Mouse (Mus musculus): Measurements from ENCODE around the gene Cstf3. TPM values are rescaled to one million over a fixed set of nuclear protein-coding genes. Genes with fewer than 3 reads are reported as not detected.
A peak's percentile ranks its signal among the peaks of the same experiment; 100 is the strongest.

Cstf3 gene
- polyA plus RNA-seq, 1 experiment from 2014 or later, result 94.5 TPM

- no peaks in the 10 kb centered on the region for H3K27me3 ChIP-seq (ENCODE audit: low read depth, poor library complexity, severe bottlenecking)
- no peak overlapping the region for H3K27ac ChIP-seq (replicated peaks)
- WGBS, result 92% methylated on average over 2 of the region's 2 CpGs
- no peak overlapping the region for H3K4me3 ChIP-seq
- H3K4me1 ChIP-seq, result no peaks in the 10 kb centered on the region
- no peak for DNase-seq (ENCODE audit: low spot score)
- peaks cover 4% of the 10 kb centered on the region for H3K36me3 ChIP-seq
- no peaks in the 10 kb centered on the region for H3K9me3 ChIP-seq (replicated peaks)
Measured at GRCm38 (mm10) chr2:104692551-104692950, 102.2 kb downstream of the Cstf3 start.

- H3K27me3 ChIP-seq (ENCODE audit: low read depth, poor library complexity, severe bottlenecking), result no peaks in the 10 kb centered on the region
- H3K4me1 ChIP-seq, result no peaks in the 10 kb centered on the region
- no peak for DNase-seq (ENCODE audit: low spot score)
- no peaks in the 10 kb centered on the region for H3K9me3 ChIP-seq (replicated peaks)
- no peak overlapping the region for H3K27ac ChIP-seq (replicated peaks)
- no peak overlapping the region for H3K4me3 ChIP-seq
- 92% methylated on average over 11 of the region's 11 CpGs for WGBS
- H3K36me3 ChIP-seq, result peaks cover 30% of the 10 kb centered on the region
Measured at GRCm38 (mm10) chr2:104699659-104700058, 109.3 kb downstream of the Cstf3 start.

- peaks cover 36% of the 10 kb centered on the region for H3K36me3 ChIP-seq
- no peaks in the 10 kb centered on the region for H3K27me3 ChIP-seq (ENCODE audit: low read depth, poor library complexity, severe bottlenecking)
- H3K4me1 ChIP-seq, result no peaks in the 10 kb centered on the region
- no peak overlapping the region for H3K4me3 ChIP-seq
- DNase-seq (ENCODE audit: low spot score), result no peak
- H3K9me3 ChIP-seq (replicated peaks), result no peaks in the 10 kb centered on the region
- no peak overlapping the region for H3K27ac ChIP-seq (replicated peaks)
- 74% methylated on average over 3 of the region's 3 CpGs for WGBS
Measured at GRCm38 (mm10) chr2:104703158-104703557, 112.8 kb downstream of the Cstf3 start.

- H3K4me1 ChIP-seq, result no peaks in the 10 kb centered on the region
- H3K27ac ChIP-seq (replicated peaks), result no peak overlapping the region
- no peak for DNase-seq (ENCODE audit: low spot score)
- H3K36me3 ChIP-seq, result peaks cover 31% of the 10 kb centered on the region
- H3K27me3 ChIP-seq (ENCODE audit: low read depth, poor library complexity, severe bottlenecking), result no peaks in the 10 kb centered on the region
- 88% methylated on average over 3 of the region's 3 CpGs for WGBS
- no peak overlapping the region for H3K4me3 ChIP-seq
- H3K9me3 ChIP-seq (replicated peaks), result no peaks in the 10 kb centered on the region
Measured at GRCm38 (mm10) chr2:104704355-104704754, 114.0 kb downstream of the Cstf3 start.

- DNase-seq (ENCODE audit: low spot score), result no peak
- Histone ChIP-seq H3K27me3 (ENCODE audit: low read depth, poor library complexity, severe bottlenecking) (peaks cover 9% of the 10 kb centered on the region; the same call in 1 of the 2 replicates), H3K4me1 (peaks cover 38% of the 10 kb centered on the region), H3K27ac (replicated peaks) (no peak overlapping the region), H3K9me3 (replicated peaks) (no peaks in the 10 kb centered on the region), H3K36me3 (peaks cover 21% of the 10 kb centered on the region), H3K4me3 (no peak overlapping the region)
- 78% methylated on average over 6 of the region's 6 CpGs for WGBS
Measured at GRCm38 (mm10) chr2:104709786-104710337, 119.5 kb downstream of the Cstf3 start.

- DNase-seq (ENCODE audit: low spot score), result no peak
- peaks cover 38% of the 10 kb centered on the region for H3K4me1 ChIP-seq
- peaks cover 13% of the 10 kb centered on the region for H3K36me3 ChIP-seq
- H3K27me3 ChIP-seq (ENCODE audit: low read depth, poor library complexity, severe bottlenecking), result peaks cover 9% of the 10 kb centered on the region; the same call in 1 of the 2 replicates
- H3K9me3 ChIP-seq (replicated peaks), result no peaks in the 10 kb centered on the region
- WGBS, result 32% methylated on average over 6 of the region's 6 CpGs
- peak overlapping the region; percentile 91 for H3K4me3 ChIP-seq
- peak overlapping the region; percentile 98 for H3K27ac ChIP-seq (replicated peaks)
Measured at GRCm38 (mm10) chr2:104710670-104711370, 120.5 kb downstream of the Cstf3 start.

- peak within 1 kb of the TSS; percentile 91 for H3K4me3 ChIP-seq
- H3K9me3 ChIP-seq (replicated peaks), result no peaks in the 10 kb centered on the region
- peaks cover 10% of the 10 kb centered on the region; the same call in 1 of the 2 replicates for H3K36me3 ChIP-seq
- peak; percentile 78 for DNase-seq (ENCODE audit: low spot score)
- H3K27me3 ChIP-seq (ENCODE audit: low read depth, poor library complexity, severe bottlenecking), result peaks cover 9% of the 10 kb centered on the region; the same call in 1 of the 2 replicates
- WGBS, result under 1% methylated on average over 97 of the region's 99 CpGs
- peak within 1 kb of the TSS; percentile 98 for H3K27ac ChIP-seq (replicated peaks)
- peaks cover 38% of the 10 kb centered on the region for H3K4me1 ChIP-seq
Measured at GRCm38 (mm10) chr2:104711585-104712485, 121.5 kb downstream of the Cstf3 start, which contains the start of gene Tcp11l1. Gene Tcp11l1 (minus strand): TSS chr2:104712169.

GRCm38 (mm10) chr2:104712486-104712809 lies 122.1 kb downstream of the Cstf3 start:
- no peak for DNase-seq (ENCODE audit: low spot score)
- H3K9me3 ChIP-seq (replicated peaks), result no peaks in the 10 kb centered on the region
- peaks cover 10% of the 10 kb centered on the region; the same call in 1 of the 2 replicates for H3K36me3 ChIP-seq
- H3K27me3 ChIP-seq (ENCODE audit: low read depth, poor library complexity, severe bottlenecking), result peaks cover 9% of the 10 kb centered on the region; the same call in 1 of the 2 replicates
- WGBS, result 6% methylated on average over 7 of the region's 7 CpGs
- H3K27ac ChIP-seq (replicated peaks), result peak overlapping the region; percentile 98
- H3K4me1 ChIP-seq, result peaks cover 38% of the 10 kb centered on the region
- H3K4me3 ChIP-seq, result peak overlapping the region; percentile 91

- DNase-seq (ENCODE audit: low spot score), result no peak
- Histone ChIP-seq H3K9me3 (replicated peaks) (no peaks in the 10 kb centered on the region), H3K36me3 (no peaks in the 10 kb centered on the region), H3K27ac (replicated peaks) (0 out of 2 replicates have a peak overlapping the region, but pooled peaks have one; percentile 17), H3K4me1 (peaks cover 38% of the 10 kb centered on the region), H3K4me3 (no peak overlapping the region), H3K27me3 (ENCODE audit: low read depth, poor library complexity, severe bottlenecking) (peaks cover 9% of the 10 kb centered on the region; the same call in 1 of the 2 replicates)
- WGBS, result 30% methylated on average over 15 of the region's 15 CpGs
Measured at GRCm38 (mm10) chr2:104714254-104714691, 124.0 kb downstream of the Cstf3 start.

Other genes with a start within 250 kb of the Cstf3 start
- 0.95 and 1.5 TPM in 2 replicates for gene D430041D05Rik, start 179.5 kb upstream of the Cstf3 start, polyA plus RNA-seq (2016; fragmentation: Nextera tagmentation; extraction: Ambion mirVana)
- gene Hipk3, start 96.1 kb upstream of the Cstf3 start, polyA plus RNA-seq (2016; fragmentation: Nextera tagmentation; extraction: Ambion mirVana), result 6.2 and 6.3 TPM in 2 replicates
- gene Tcp11l1, start 121.6 kb downstream of the Cstf3 start, polyA plus RNA-seq (2016; fragmentation: Nextera tagmentation; extraction: Ambion mirVana), result 58.3 and 58.7 TPM in 2 replicates
- gene Pin1rt1, start 125.9 kb downstream of the Cstf3 start, polyA plus RNA-seq (2016; fragmentation: Nextera tagmentation; extraction: Ambion mirVana), result not detected in 2 replicates
- gene Depdc7, start 152.4 kb downstream of the Cstf3 start, polyA plus RNA-seq (2016; fragmentation: Nextera tagmentation; extraction: Ambion mirVana), result 3.5 TPM in 2 replicates
- 9.2 and 9.3 TPM in 2 replicates for gene Qser1, start 226.2 kb downstream of the Cstf3 start, polyA plus RNA-seq (2016; fragmentation: Nextera tagmentation; extraction: Ambion mirVana)

Data from midbrain, embryonic 10.5 days (tissue).